Mouse (Mus musculus): ENCODE data around the gene Tff2.

DNA sequence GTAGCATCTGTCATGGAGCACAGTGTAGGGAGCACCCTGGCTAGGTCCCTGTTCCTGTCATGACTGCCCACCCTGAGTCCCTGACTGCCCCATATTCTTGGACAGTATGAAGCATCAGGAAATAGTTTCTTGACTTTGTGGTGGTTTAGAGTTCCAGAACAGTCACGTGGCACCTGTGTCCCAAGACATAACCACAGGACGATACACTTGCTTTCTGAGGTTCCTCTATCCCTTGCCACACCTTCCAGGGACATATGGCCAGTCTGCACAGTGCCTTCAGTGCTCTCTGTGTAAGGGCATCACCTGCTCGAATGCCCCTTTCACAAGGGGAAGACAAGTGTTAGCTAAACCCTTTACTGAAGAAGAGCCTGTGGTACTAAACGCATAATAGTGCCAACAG, 37.4 kb upstream of the Tff2 start:
- TF ChIP-seq POLR2A (IDR thresholded peaks at IDR 0.05; ENCODE audit: insufficient read depth, low read length) (no peak), EP300 (IDR thresholded peaks at IDR 0.05; ENCODE audit: insufficient read depth, low read depth, low read length) (no peak)
